Mouse (Mus musculus): ENCODE results near the gene Slc9a1.

Slc9a1 gene

DNA sequence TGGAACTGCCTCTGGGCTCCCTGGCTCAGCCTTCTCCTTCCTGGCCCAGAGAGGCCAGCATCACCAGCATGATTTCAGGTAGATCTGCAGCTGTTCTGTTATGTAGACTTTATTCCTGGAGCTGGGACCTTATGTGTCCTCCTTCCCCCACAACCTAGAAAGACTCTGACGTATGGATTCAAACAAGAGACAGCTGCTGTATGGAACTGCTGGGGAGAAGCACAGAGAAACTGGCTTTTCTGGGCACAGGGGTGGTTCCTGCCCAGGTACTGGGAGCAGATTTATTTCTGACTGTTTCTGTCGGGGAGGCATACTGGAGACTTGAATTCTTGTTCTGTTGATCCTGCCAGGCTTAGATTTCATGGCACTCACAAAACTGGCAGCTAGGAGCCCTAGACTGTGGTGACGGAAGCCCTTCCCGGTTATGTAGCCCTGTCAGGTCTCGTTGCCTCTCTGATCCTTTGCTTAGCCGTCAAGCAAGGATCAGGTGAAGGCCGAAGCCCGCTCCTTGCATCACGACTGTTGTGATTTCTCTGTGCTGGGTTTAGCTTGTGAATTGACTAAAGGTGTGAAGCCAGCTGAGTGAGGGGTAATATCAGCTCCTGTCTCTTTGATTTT is 34.2 kb downstream of the Slc9a1 start:
- no peak for DNase-seq (ENCODE audit: low spot score)

- no peak for DNase-seq (ENCODE audit: low spot score)
These were observed 34.8 kb downstream of the Slc9a1 start for GRCm38 (mm10) chr4:133404256-133404655.

DNA sequence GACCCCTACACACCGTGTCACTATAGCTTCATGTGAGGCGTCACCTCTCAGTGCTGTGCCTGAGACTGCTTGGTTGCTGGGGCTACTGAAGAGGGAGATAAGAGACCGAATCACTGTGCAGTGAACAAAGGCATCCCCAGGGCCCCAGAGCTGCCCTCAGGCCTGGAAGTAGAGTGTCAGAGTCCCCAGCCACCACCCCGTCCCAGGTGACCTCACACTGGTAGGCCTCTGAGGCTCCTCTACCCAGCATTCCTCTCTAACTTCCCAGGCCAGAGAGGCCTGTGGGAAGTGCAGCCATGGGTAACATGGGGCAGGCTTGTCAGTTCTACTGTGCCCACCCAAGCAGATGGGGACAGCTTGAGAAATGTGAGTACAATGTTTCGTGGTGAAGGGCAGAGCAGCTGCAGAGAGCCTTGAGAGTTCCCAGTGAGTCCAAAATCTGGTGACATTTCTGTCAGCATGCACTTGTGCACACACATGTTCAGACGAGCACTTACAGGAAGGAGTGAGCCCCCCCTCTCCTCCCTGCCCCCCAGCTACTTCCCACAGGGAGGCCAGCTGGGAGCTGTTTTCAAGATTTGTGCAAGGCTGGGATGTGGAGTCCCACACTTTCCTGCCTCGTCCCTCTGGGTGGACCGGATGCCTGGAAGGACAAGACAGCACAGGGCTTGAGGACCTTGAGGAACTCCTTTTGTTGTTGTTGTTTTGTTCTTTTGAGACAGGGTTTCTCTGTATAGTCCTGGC is 37.0 kb downstream of the Slc9a1 start:
- DNase-seq (ENCODE audit: low spot score): no peak

- DNase-seq (ENCODE audit: low spot score): peak; percentile 45
These were observed 37.7 kb downstream of the Slc9a1 start for GRCm38 (mm10) chr4:133407114-133407787.

GRCm38 (mm10) chr4:133408006-133408405 is 38.5 kb downstream of the Slc9a1 start:
- no peak for DNase-seq (ENCODE audit: low spot score)

GRCm38 (mm10) chr4:133410994-133411393 is 41.5 kb downstream of the Slc9a1 start:
- DNase-seq (ENCODE audit: low spot score): no peak

- DNase-seq (ENCODE audit: low spot score): no peak
These were observed 42.6 kb downstream of the Slc9a1 start for GRCm38 (mm10) chr4:133412096-133412495.

- no peak for DNase-seq (ENCODE audit: low spot score)
These were observed 43.4 kb downstream of the Slc9a1 start for GRCm38 (mm10) chr4:133412575-133413540.

DNA sequence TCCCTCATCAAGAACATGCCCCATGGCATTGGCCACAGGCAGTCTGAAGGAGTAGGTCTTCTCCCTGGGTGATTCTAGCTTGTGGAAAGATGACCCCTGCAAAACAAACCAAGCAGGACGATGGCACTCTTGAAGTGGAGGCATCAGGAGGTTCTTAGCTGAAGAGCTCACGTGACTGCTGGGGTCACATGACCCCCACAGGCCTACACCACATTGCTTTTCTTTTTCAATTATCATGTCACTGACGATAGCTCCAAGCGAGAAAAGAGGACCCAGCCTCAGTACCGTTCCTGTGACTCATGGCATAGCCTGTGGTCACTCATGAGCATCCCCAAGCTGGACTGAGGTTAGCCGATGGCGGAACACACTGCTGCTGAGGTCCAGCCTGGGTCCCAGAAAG is 44.1 kb downstream of the Slc9a1 start:
- no peak for DNase-seq (ENCODE audit: low spot score)

DNA sequence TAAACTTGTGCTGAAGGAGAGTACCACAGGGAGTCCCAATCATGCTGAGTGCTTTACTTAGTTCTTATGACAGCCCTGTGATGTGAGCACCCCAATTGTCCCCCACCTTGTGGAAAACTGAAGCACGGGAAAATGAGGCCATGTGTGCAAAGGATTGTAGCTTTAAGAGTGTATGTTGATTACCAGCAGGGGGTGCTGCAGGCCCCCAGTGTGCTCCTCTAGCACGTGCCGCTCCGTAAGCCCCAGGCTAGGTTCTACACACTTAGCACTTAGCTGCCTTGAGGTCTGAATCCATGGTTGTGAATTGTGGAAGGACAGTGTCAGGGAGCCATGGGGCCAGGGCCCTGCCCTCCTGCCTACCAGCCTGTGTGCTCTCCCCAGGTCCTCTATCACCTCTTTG is 45.4 kb downstream of the Slc9a1 start:
- no peak for DNase-seq (ENCODE audit: low spot score)

DNA sequence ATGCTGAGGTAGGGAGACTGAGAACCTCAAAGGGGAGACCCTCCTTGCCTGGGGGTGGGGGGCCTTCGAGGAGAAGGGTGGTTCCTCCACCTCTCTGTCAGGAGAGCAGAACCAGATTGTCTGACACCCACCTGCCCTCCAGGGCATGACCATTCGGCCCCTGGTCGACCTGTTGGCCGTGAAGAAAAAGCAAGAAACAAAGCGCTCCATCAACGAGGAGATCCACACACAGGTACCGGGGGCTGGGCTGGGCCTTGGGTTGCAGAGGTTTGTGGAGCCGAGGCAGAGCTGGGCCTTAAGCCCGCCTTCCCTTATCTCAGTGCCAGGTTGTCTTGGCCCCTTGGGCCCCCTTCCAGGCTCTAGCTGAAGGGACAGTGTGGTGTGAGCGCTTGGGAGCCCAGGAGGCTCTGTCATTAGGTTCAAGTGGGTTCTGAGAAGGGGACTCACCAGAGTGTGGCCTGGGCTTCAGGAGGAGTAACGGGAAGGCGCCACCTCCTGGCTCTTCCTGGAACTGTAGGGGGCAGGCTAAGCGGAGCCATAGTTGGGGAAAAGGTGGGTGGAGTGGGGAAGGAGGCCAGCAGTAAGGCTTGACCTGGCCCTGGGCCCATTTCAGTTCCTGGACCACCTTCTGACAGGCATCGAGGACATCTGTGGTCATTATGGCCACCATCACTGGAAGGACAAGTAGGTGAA is 50.0 kb downstream of the Slc9a1 start:
- DNase-seq (ENCODE audit: low spot score): peak; percentile 73

DNA sequence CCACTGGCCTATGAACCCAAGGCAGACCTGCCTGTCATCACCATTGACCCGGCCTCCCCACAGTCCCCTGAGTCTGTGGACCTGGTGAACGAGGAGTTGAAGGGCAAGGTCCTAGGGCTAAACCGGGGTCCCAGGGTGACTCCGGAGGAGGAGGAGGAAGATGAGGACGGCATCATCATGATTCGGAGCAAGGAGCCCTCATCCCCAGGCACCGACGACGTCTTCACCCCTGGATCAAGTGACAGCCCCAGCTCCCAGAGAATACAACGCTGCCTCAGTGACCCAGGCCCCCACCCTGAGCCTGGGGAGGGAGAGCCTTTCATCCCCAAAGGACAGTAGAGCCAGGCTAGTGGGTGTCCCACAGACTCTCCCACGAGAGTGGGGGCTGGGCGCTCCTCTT is 52.5 kb downstream of the Slc9a1 start:
- no peak for DNase-seq (ENCODE audit: low spot score)

DNA sequence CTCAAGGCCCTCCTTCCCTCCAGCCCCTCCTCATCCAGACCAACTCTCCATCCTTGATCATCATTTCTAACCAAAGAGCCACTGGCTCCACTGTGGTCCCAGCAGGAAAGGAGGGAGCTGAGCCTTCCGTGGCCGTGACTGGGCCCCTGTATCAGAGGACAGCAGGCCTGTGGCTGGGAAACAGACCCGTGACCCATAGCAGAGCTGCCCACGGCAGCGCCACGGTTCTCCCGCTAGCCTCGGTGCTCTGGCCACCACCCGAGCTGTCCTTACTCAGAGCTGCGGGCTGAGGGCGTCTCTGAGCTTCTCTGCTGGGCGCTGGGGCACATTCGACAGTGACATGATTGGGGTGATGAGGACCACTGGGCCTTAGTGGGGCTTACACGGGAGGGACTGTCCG is 53.1 kb downstream of the Slc9a1 start:
- DNase-seq (ENCODE audit: low spot score): no peak

DNA sequence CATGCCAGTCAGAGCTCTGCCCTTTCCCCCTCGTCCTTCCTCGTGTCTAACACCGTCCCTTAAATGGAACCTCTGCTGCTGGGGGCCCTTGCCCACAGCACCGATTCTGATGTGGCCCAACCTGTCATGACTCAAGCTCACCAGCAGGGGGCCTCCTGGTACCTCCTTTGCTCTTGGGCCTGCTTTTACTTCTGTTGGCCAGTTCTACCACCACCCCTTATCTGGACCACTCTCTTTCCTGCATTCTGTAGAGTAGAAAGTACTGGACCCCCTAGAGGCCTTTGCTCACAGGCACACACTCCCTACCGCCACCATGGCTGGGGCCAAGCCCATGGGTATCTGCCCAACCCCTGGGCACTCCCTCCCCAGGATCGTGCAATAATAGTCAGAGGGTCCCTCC is 53.6 kb downstream of the Slc9a1 start:
- peak; percentile 55 for DNase-seq (ENCODE audit: low spot score)

GRCm38 (mm10) chr4:133423691-133424090 is 54.2 kb downstream of the Slc9a1 start:
- DNase-seq (ENCODE audit: low spot score): no peak

DNA sequence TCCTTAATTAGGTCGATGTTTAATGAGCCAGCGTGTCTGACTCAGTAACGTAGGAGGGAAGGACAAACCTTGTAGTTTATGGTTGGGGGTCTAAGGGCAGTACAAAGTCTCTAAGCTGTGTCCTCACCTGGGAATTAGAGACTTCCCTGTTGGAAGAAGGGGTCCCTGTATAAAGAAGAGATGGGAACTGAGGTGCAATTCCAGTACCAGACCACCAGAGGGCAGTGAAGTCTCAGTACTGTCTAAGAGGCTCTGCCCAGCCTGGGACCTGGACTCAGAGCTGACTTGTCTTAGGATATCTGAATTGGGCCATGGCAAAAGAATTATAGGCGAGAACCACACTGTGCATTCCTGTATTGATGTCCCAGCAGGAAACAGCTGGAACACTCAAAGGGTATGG is 54.6 kb downstream of the Slc9a1 start:
- peak; percentile 86 for DNase-seq (ENCODE audit: low spot score)

DNA sequence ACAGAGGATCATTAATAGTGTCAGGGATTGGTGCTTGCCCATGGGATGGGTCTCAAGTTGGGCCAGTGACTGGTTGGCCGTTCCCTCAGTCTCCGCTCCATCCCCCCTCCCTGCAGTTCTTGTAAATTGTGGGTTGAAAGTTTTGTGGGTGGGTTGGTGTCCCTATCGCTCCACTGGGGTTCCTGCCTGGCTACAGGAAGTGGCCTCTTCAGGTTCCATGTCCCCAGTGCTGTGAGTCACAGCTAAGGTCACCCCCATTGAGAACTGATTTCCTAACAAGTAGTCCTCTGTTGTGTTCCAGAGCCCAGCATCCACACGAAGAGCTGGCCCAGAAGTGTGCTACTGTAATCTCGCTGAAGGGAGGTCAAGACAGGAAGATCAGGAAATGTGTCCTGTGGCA is 56.6 kb downstream of the Slc9a1 start:
- no peak for DNase-seq (ENCODE audit: low spot score)

- DNase-seq (ENCODE audit: low spot score): peak; percentile 33
These were observed 62.0 kb downstream of the Slc9a1 start for GRCm38 (mm10) chr4:133431508-133431907.

GRCm38 (mm10) chr4:133432560-133433171 is 63.2 kb downstream of the Slc9a1 start:
- DNase-seq (ENCODE audit: low spot score): peak; percentile 88

DNA sequence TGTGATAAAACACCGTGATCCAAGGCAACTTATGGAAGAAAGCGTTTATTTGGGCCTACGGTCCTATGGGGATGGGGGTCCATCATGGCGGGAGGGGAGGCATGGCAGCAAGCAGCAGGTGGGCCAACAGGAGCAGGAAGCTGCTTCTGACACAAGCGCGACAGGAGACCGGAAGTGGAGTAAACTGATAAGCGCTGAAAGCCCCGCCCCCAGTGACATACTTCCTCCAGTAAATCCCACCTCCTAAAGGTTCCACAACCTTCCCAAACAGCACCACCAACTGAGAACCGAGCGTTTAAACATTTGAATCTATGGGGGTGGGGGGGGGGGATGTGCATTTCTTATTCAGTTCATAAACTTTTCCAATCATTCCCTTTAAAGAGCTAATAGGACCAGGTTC is 66.4 kb downstream of the Slc9a1 start:
- DNase-seq (ENCODE audit: low spot score): no peak

All from MN1 (cell line).